Mouse (Mus musculus) brain, embryonic 14.5 days (tissue): ENCODE data around the gene Tlr5. TPM values are rescaled to one million over a fixed set of nuclear protein-coding genes. Genes with fewer than 3 reads are reported as not detected.

Experiments
- DNase-seq: peaks from one replicate; pipeline ENCODE4 v3.0.0-alpha.2; 2011; ENCODE audit warnings: low read depth
- CTCF ChIP-seq: fragments of 200-500 bp; IDR thresholded peaks from 2 replicates; pipeline ENCODE4 v1.5.1; 2012; ENCODE audit warnings: inconsistent platforms, mild to moderate bottlenecking, moderate library complexity, borderline replicate concordance; ENCODE audit not compliant: insufficient read depth, insufficient read length; ENCODE audit errors: extremely low read depth
- POLR2A ChIP-seq: fragments of 200-500 bp; IDR thresholded peaks from 2 replicates; pipeline ENCODE4 v1.6.1; 2012; ENCODE audit warnings: mild to moderate bottlenecking, inconsistent platforms, borderline replicate concordance; ENCODE audit not compliant: poor library complexity, insufficient read depth, insufficient read length, severe bottlenecking; ENCODE audit errors: extremely low read depth
- polyA plus RNA-seq: library from polyadenylated mRNA; depleted of rRNA; stranded (reverse); fragments of >200 nt; gene quantifications from 2 replicates; pipeline ENCODE4 v1.2.3, GENCODE M21; 2012

Tlr5 gene
- polyA plus RNA-seq, 1 experiment, result 0.64 TPM

DNA sequence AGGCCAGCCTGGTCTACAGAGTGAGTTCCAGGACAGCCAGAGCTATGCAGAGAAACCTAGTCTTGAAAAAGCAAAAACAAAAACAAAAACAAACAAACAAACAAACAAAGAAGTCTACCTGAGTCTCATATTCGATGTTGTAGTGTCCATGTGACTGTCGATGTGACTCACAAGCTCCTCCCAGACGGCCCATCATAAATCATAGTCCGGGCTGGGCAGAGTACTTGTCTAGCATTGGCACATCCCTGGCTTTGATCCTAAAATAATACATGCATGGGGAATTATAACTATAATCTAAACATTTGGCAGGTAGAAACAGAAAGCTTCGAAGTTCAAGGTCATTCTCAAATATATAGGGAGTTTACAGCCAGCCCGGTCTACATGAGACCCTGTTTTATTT is 28.1 kb upstream of the Tlr5 start:
- DNase-seq, result no peak

GRCm38 (mm10) chr1:182927878-182928851 is 26.4 kb upstream of the Tlr5 start:
- TF ChIP-seq POLR2A (no peak), CTCF (no peak)
- DNase-seq, result no peak

More for the DNA sequence above, 28.1 kb upstream of the Tlr5 start:
- TF ChIP-seq CTCF (no peak), POLR2A (no peak)

- TF ChIP-seq CTCF (no peak), POLR2A (no peak)
- DNase-seq, result no peak
Observed at GRCm38 (mm10) chr1:182935469-182935868, 19.1 kb upstream of the Tlr5 start.

- peak; percentile 53 for DNase-seq
- no peak for TF ChIP-seq POLR2A
- no peak for TF ChIP-seq CTCF
Observed at GRCm38 (mm10) chr1:182937486-182938120, 17.0 kb upstream of the Tlr5 start.

DNA sequence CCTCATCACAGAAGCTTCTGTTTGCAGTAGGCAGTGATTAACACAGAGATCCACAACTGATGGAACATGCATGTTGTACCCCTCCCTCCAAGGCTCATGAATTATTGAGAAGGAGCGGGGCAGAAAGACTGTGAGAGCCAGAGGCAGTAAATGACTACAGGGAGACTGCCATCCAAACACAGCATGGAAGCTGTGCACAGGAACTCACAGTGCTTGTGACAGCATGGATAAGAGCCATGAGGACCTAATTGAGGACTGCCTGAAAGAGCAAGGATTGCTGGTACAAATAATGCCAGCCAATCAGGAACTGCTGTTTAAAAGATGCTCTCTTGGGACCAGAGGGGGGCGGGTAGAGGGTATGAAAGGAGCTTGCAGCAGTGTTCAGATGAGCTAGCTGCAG is 12.7 kb upstream of the Tlr5 start:
- TF ChIP-seq POLR2A, result no peak
- TF ChIP-seq CTCF, result no peak
- peak; percentile 52 for DNase-seq

DNA sequence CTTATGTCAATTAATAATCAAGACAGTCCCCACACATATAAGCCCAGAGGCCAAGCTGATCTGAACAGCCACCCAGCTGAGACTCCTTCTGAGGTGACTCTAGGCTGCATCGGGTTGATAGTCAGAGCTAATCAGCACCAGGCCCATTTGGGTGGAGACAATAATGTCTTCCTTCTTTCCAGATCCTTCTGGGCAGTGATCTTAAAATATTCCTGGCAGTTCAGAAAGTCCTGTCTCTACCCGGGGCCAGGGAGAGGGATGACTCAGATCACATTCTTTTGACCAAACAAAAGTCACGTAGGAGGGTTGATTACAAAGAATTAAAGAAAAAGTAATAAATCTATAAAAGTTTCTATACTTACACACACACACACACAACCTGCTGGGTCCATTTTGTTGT is 10.7 kb upstream of the Tlr5 start:
- DNase-seq, result no peak
- TF ChIP-seq CTCF (no peak), POLR2A (no peak)

- TF ChIP-seq POLR2A, result no peak
- TF ChIP-seq CTCF, result no peak
- no peak for DNase-seq
Observed at GRCm38 (mm10) chr1:182944638-182945037, 9.9 kb upstream of the Tlr5 start.

DNA sequence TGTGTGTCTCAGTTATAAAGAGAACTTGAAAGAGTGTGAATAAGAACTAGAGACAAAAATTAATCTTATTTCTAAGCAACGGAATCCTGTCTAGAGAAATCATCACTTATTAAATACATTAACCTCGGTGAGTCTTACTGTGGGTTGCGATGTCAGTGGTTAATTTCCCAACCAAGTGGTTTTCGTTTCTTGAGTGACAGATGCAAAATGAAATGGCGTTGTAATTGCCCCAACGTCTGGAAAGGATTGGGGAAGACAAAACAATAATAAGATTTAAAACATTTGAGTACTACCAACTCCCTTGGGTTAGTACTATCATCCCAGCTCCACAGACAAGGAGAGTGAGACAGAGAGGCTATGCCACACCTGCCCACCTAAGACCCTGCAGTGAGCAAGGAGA is 9.0 kb upstream of the Tlr5 start:
- no peak for TF ChIP-seq CTCF
- no peak for TF ChIP-seq POLR2A
- no peak for DNase-seq

- TF ChIP-seq POLR2A (no peak), CTCF (no peak)
- DNase-seq, result peak; percentile 25
Observed at GRCm38 (mm10) chr1:182951298-182951697, 3.3 kb upstream of the Tlr5 start.

- TF ChIP-seq POLR2A (no peak), CTCF (no peak)
Observed at GRCm38 (mm10) chr1:182953165-182953564, 1.4 kb upstream of the Tlr5 start.

DNA sequence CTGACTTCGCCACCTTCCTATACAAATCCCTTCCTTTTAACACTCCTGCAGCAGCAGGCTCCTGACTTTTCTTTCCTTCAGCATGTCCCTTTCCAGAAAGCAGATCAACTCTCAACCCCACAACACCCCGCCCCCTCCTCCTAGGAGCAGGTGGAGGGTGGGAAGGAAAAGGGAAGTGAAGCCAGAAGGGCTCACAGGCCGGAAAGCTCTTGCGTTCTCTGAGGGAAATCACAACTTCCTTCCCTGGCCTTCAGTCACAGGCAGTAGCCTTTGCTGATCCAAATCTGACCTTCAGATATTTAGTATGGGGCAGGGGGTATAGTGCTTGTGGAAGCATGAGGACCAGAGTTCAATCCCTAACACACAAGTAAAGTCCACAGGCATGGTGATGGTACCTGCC is 921 bp upstream of the Tlr5 start:
- no peak for DNase-seq
- no peak for TF ChIP-seq CTCF
- no peak for TF ChIP-seq POLR2A

More at GRCm38 (mm10) chr1:182953165-182953564, 1.4 kb upstream of the Tlr5 start:
- DNase-seq, result peak; percentile 77
